Mouse (Mus musculus) kidney, adult 11 months (tissue): ENCODE results near the gene Rnf144a.
"Not testable (repeated sequence)": the region's sequence is repeated elsewhere in the genome, so short reads cannot be mapped to it uniquely, and the experiment has no call there.

Experiments used
- DNase-seq: peaks from one replicate; pipeline ENCODE4 v3.0.0; 2022

Gene Rnf144a

GRCm38 (mm10) chr12:26415104-26415771, at the start of gene Rnf144a:
Gene Rnf144a (minus strand): TSS chr12:26415254.
- DNase-seq, result peak; percentile 64

DNA sequence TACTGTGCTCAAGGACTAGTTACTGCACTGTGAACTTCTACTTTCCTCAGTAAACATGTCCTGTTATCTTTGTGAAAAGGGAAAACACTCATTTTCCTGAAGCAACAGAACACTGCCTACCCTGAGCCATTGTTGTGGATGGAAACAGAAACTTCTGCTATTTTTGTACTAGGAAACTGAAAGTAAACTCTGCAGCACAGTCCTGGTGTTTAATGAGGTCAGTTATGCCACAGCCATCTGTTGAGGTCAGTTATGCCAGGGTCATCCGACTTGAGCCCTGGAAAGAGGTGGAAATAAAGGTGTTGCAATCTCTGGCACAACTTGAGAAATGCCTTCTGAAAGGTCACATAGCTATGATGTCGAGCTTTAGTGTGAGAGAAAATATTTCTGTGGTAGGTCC, 45.0 kb upstream of the Rnf144a start:
- DNase-seq, result no peak

- DNase-seq, result peak; percentile 85
These were observed 41.1 kb upstream of the Rnf144a start, which contains the start of gene Rsad2 for GRCm38 (mm10) chr12:26456028-26456698. Gene Rsad2 (minus strand): TSS chr12:26456452.

DNA sequence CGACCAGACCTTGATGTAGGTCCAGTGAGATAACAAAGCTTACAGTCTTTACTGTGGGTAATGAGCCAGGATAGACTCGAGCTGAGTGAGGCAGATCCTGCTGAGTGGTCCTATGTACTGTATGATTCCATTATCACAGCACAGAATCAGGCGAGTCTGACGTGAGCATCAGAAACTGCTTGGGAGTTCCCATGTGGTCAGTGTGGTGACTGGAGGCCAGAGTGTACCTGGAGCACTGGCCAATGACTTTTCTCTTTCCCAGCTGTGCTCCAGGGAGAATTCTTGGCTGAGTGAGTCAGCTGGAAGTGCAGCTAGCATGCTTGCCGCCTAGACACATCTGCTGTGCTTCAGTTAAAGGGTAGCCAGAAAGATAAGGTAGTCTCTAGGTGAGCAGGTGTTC, 39.6 kb upstream of the Rnf144a start:
- no peak for DNase-seq

DNA sequence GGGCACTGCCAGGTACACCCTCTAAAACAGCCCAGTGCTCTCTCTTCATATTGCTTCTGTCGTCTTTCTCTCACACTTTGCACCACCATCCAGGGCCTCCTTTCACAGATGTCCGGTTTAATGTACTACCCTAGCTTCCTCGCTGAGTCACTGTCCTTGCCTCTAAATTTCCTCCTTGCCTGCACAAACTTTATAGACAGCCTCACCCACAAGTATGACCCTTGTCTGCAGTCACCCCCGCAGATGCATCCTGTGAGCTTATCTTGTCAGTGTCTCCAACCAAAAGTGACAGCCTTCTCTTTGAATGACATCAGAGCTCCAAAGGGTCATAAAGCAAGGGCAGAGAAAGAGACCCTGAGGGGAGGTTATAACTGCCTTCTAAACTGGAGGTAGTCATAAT, 37.9 kb upstream of the Rnf144a start:
- no peak for DNase-seq

- no peak for DNase-seq
These were observed 36.1 kb upstream of the Rnf144a start for GRCm38 (mm10) chr12:26451150-26451549.

DNA sequence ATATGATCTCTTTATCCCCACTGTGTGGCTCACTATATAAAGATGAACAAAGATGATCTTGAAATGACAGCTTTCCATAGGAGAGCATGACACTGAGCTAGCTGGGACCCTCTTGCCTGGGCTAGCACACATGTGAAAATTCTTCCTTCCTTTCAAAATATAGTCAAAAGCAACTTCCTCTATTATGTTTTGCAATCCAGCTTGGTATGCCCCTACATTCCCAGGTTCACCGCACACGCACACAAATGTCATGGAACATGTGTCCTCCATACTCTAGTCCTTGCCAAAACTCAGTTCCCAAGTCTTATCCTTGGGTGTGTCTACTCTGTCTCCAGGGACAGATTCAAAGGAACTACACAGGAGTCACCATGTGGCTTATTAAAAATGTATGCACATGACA, 34.4 kb upstream of the Rnf144a start:
- no peak for DNase-seq

DNA sequence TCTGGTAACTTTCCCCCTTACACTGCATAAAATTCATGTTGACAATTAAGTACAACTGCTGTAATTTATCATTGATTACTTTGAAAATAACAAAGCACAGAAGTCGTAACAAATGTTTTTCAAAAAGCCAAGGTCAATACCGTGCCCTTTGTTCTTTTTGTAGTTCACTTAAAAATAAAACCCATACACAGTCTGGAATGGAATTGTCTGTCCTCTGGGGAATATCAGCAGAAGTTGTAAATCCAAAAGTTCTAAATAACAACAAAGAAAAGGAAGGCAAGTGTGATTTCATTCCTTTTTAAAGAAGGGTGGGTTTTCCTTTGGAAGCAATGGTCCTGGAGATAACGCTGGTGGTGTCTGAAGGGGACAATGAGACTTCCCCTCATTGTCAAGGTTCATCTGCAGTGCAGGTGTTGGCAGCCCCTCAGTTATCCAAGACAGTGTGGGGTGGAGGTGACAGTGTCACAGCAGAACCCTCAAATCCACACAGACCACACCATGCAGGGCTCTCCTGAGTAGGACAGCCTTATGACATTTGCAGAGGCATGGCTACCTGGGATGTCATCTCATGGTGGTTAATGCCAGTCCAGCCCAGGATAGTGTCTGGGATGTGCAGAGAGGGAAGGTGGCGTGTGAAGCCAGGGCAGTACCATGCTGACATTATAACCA, 31.5 kb upstream of the Rnf144a start:
- peak; percentile 39 for DNase-seq

DNA sequence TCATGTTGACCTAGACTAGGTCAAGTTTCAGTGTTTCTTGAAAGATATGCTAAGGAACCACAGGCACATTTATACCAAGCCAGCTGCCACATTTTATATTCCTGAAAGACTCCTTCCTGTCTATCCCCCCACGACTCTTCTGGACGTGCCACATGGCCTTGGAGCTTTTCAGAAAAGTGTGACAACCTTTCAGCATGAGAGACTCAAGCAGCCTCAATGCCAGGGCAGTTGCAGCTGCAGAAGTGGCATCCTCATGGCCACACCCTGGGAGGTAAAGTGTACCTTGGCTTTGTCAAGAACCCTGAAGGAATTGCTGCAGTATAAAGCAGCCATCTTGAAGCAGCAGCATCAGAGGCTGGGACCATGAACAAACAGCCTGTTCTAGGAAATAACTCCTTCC, 29.5 kb upstream of the Rnf144a start:
- DNase-seq, result no peak

DNA sequence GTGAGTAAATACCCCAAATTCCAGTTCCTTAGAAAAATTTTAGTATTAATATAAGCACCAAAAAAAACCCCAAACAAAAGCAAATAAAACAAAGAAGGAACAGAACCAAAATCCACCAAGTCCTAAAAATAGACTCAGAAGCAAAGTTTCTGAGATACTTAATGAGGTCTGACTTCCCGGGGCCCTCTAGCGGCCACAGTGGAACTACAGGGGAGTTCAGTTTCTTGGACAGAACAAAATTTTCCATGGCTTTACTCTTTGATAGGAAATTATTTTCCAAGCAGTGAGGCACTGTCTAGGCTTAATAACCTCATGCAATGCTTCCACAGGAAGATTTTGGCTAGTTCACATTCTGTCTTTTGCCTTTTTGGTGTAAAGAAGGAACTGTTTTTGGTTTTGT, 29.0 kb upstream of the Rnf144a start:
- peak; percentile 68 for DNase-seq

DNA sequence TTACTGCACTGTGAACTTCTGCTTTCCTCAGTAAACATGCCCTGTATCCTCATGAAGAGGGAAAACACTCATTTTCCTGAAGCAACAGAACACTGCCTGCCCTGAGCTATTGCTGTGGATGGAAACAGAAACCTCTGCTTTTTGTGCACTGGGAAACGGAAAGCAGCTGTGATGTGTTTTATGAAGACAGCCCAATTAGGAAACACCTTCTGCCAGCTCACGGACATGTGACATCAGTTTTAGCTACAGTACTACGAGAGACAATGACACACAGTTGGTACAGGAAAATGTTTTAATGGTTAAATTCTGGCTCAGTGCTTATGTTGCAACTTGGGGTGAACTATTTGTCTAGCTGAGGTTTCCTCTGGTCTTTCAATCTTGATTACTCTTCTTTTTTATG, 24.3 kb upstream of the Rnf144a start:
- peak; percentile 19 for DNase-seq

DNA sequence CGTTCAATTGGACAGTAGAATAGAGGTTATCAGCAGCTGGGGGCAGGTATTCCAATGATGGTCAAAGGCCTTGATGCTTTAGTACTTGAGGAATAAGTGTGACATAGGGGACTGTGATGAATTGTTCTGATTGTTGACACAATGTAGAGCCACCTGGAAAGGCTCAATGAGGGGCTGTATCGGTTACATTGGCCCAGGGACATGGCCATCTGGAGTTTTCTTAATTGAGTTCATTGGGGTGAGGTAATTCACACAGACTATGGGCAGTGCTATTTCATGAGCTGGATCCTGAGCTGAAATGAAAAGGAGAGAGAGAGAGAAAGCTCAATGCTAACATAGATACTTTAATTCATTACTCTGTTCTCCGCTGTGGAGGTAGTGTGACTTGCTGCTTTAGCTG, 22.9 kb upstream of the Rnf144a start:
- DNase-seq, result no peak

DNA sequence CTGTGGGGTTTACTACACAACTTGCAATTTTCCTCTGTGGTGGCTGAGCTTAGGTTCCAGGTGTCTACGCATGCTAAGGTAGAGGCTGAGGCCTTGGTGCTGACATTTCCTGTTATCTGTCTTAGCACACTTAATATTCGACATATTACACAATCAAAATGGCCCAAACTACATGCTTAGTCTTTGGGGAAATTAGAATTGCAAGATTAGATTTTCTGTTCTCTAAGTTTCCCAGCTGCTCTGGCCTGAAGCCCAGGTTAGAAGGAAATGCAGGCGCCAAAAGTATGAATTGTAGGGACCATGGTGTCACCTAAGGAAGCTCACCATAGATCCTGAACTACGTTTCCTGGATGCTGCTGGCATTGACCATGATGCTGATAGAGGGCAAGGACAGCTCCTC, 21.3 kb upstream of the Rnf144a start:
- DNase-seq, result peak; percentile 45

DNA sequence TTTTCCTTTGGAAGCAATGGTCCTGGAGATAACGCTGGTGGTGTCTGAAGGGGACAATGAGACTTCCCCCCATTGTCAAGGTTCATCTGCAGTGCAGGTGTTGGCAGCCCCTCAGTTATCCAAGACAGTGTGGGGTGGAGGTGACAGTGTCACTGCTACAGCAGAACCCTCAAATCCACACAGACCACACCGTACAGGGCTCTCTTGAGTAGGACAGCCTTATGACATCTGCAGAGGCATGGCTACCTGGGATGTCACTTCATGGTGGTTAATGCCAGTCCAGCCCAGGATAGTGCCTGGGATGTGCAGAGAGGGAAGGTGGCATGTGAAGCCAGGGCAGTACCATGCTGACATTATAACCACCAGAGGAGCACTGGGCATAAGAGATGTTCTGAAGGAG, 13.7 kb upstream of the Rnf144a start:
- DNase-seq, result not testable (repeated sequence)

DNA sequence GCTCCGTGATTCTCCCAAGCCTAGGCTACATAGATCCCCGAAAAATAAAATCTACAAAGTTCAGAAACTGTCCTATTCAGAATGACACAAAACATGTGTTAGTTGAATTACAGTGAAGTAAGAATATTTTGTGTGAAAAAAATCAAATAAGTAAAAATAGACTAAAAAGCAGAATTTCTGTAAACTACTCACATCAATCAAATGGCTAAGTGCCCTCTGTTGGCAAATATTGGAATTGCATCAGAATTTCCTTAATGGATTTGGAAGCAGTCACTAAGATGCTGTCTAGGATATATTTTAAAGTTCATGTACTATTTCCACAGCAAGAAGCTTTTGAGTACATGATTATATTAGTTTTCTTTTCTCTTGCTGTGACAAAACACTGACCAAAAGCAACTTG, 9.8 kb upstream of the Rnf144a start:
- no peak for DNase-seq

DNA sequence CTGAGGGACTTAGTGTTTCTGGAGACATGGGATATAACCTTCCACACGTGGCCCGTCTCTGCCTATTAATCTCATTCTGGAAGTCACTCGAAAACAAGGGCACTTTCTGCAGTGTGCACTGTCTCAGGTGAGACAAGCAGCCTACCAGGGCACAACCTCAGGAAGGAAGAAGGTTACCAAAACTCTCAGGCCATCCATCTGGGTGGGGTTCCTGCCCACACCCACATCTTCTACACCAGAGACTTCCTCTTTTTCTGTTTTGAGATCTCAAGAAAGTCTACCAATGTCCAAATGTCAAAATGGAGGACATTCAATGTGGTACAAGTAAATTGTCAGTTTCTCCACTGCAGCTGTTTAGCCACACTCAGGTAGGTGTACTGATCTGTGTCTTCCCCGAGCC, 3.3 kb upstream of the Rnf144a start:
- DNase-seq, result no peak

DNA sequence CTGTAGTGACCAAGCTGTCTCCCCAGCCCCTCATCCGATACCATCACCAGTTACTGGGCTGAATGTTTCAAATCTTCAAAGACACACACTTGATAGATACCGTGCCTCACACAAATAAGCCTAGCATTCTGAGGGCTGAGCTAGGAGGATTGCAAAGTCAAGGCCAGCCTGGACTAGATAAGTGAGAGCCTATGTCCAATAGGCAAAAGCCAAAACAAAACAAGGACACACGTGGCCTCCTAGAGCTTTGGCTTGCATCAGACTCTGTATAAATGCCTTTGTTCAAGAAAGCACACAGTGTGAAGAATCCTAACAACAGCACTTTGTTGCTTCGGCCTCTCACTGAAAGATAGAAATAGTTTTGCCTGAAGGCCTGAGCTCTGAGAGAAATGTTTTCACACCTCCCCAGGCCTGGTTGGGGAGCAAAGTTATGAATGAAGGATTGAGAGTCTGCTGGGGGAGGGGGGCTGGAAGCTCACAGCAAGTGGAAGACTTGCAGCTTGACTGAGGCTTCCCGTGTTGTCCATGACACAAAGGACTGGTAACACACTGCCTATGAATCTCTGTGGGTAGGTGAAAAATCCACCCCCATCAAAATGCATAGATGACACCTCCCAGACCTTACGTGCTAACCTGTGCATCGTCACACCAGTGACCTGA, 1.7 kb upstream of the Rnf144a start:
- no peak for DNase-seq

- DNase-seq, result peak; percentile 13
These were observed 477 bp downstream of the Rnf144a start for GRCm38 (mm10) chr12:26414451-26415103.

DNA sequence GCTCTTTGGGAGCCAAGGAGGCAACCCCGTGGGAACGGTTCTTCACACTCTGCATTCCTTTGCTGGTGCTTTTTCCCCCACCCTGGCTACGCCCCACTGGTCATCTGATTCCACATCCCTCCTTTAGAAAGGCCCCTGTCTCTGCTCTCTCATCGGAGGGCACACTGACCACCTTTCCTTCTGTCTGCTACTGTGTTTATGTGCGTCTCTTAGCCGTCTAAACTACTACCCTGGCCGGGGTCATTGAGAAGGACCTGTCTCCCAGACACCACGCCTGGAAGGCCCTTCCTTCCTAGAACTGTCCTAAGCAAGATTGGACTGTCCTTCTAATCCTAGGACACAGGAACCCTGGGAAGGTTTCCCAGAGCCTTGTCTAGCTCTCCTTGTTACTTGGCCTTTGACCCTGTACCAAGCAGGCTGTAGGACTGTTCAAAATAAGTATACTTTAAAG, 1.1 kb downstream of the Rnf144a start:
- DNase-seq, result peak; percentile 19

DNA sequence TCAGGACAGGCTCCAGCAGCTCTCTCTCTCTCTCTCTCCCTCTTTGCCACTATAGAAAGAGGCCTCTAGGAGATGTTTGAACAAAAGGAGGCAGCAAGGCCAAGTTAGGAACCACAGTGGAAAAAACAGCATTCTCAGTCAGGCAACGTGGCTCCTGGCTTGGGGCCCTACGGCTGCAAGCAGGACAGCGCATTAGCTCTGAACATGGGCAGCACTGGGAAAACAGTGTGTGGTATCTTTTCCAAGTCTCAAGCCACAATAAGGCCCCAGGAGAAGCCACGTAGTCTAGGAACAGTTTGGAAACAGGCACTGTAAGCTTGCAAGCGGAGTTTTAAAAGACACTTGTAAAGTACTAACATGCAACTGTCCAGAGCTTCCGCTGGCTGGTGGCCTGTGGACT, 2.3 kb downstream of the Rnf144a start:
- no peak for DNase-seq

- no peak for DNase-seq
These were observed 3.1 kb downstream of the Rnf144a start for GRCm38 (mm10) chr12:26411841-26412450.

- DNase-seq, result no peak
These were observed 4.6 kb downstream of the Rnf144a start for GRCm38 (mm10) chr12:26410443-26410842.

DNA sequence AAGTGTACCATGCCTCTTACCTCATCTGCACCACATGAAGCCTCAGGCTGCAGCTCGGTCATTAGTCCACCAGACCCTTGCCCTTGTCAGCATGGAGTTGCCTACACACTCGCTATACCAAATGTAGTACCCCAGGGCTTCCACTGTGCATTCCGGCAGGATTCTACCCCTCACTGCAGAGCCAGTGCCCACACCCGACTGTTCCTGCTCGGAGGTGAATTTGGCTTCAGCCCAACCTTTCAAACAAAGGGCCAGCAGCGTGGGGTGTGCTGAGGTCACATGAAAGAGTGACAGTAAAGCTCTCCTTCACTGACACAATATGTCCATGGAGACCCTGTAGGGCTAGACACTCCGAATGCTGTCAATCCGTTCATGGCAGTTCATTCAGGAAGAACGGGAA, 6.3 kb downstream of the Rnf144a start:
- no peak for DNase-seq
